Mouse (Mus musculus) lung, postnatal 0 days (tissue): Measurements from ENCODE around the gene Tldc2.

Experiments used
- CTCF ChIP-seq: IDR thresholded peaks from 2 replicates; pipeline ENCODE4 v1.5.1; 2016; ENCODE audit warnings: antibody characterized with exemption, mild to moderate bottlenecking
- EP300 ChIP-seq: IDR thresholded peaks from 2 replicates; pipeline ENCODE4 v1.6.1; 2016; ENCODE audit warnings: antibody characterized with exemption, mild to moderate bottlenecking, control low read depth

- TF ChIP-seq EP300 = no peak
- no peak for TF ChIP-seq CTCF
Measured at GRCm38 (mm10) chr2:157121766-157122165, 34.9 kb downstream of the Tldc2 start.
